Mouse (Mus musculus): Measurements from ENCODE around the gene Pim1. TPM values are rescaled to one million over a fixed set of nuclear protein-coding genes. Genes with fewer than 3 reads are reported as not detected.
A peak's percentile ranks its signal among the peaks of the same experiment; 100 is the strongest.

Gene Pim1
- total RNA-seq, 2 experiments from 2014 or later, result 4.2 to 4.5 TPM

GRCm38 (mm10) chr17:29464519-29465140 is 25.9 kb upstream of the Pim1 start:
- DNase-seq (ENCODE audit: low spot score in 2 of 2), result no peak

DNA sequence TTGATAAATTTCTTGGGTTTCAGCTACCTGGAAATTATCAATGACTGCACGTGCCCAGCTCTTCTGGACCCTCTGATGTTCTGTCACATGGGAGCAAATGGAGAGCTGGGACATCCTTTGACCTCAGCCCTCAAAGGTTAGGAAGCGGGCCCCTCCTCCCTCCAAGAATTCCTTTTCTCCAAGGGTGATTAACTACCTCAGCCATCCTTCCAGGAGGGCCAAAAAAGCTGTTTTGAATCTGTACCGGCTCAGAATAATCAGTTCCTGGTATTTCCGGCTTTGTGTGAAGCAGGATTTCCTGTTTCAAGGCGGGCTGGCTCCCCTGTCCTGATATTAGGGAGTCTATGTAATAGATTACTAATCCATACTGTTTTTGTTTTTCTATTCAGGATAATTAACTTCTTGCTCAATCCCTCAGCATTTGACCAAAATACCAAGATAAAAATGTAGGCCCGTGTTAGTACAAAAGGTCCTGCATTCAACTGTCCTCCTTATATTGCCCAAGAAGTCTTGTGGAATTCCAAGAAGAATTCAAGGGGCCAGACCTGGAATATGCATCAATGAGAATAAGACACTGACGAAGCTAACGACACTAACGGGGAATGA is 25.0 kb upstream of the Pim1 start:
- no peak for DNase-seq (ENCODE audit: low spot score in 2 of 2)

DNA sequence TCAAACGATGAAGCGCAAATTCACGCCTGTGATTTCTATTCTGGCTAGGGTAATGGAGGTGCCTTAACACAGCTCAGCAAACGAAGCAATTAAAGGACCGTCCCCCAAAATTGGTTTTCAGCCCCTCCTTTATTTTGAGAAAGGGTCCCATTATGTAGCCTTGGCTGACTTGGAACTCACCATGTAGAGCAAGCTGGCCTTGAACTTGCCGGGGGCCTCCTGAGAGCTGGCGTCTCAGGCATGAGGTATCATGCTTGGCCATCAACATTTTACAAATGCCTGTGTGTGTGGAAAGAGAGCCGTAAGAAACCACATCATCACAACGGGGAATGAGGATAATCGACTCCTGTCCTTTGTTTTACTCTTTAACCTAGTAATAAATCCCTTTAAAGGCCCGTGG is 23.5 kb upstream of the Pim1 start:
- no peak for DNase-seq (ENCODE audit: low spot score in 2 of 2)

- no peak for DNase-seq (ENCODE audit: low spot score in 2 of 2)
Measured at GRCm38 (mm10) chr17:29473466-29473865, 17.1 kb upstream of the Pim1 start.

- no peak for DNase-seq (ENCODE audit: low spot score in 2 of 2)
Measured at GRCm38 (mm10) chr17:29474036-29474435, 16.5 kb upstream of the Pim1 start.

GRCm38 (mm10) chr17:29475142-29475541 is 15.4 kb upstream of the Pim1 start:
- no peak for DNase-seq (ENCODE audit: low spot score in 2 of 2)

- no peak for DNase-seq (ENCODE audit: low spot score in 2 of 2)
Measured at GRCm38 (mm10) chr17:29476461-29476860, 14.1 kb upstream of the Pim1 start.

- DNase-seq (ENCODE audit: low spot score in 2 of 2), result no peak
Measured at GRCm38 (mm10) chr17:29477357-29477756, 13.2 kb upstream of the Pim1 start.

DNA sequence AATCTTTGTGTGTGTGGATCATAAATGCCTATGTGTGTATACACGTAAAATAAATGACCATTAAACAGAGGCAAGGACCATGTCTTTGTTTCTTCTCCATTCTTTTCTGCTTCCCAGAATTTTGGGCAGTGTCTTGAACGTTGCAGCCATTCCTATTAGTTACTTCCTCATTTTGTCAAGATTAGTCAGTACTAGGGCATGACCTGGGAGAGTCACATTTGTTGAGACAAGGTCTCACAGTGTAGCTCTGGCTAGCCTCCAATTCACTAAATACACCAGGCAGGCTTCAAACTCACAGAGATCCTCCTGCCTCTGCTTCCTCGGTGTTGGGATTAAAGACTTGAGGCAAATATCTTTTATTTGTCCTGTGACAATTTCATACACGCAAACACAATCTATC is 12.3 kb upstream of the Pim1 start:
- DNase-seq (ENCODE audit: low spot score in 2 of 2), result no peak

DNA sequence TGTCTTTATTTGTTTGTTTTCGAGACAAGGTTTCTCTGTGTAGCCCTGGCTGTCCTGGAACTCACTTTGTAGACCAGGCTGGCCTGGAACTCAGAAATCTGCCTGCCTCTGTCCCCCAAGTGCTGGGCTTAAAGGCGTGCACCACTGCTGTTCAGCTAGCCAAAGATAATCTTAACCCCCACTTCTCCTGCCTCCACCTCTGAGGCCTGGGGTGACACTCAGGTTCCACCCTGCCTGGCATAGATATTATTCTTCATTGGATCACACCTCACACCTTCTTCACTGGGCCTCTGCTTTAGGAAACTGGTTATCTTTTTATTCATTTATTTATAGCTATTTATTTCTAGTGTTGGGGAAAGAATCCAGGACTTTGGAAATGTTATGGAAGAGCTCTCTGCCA is 10.3 kb upstream of the Pim1 start:
- DNase-seq (ENCODE audit: low spot score in 2 of 2), result no peak

- no peak for DNase-seq (ENCODE audit: low spot score in 2 of 2)
Measured at GRCm38 (mm10) chr17:29482632-29483031, 7.9 kb upstream of the Pim1 start.

DNA sequence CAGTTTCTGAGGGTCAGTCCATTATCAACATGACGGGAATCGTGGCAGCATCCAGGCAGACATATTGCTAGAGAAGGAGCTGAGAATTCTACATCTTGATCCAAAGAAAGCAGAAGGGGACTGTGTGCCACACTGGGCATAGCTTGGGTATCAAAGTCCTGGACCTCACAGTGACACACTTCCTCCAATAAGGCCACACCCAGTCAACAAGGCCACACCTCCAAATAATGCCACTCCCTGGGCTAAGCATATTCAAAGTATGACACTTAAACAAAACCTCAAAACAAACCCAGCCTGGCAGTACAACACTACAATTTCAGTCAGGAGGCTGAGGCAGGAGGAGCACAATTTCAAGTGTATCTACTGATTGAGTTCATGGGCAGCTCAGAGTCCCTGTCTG is 7.3 kb upstream of the Pim1 start:
- DNase-seq (ENCODE audit: low spot score in 2 of 2), result no peak

GRCm38 (mm10) chr17:29484431-29484830 is 6.1 kb upstream of the Pim1 start:
- DNase-seq (ENCODE audit: low spot score in 2 of 2), result no peak

- no peak for DNase-seq (ENCODE audit: low spot score in 2 of 2)
Measured at GRCm38 (mm10) chr17:29485336-29486233, 5.0 kb upstream of the Pim1 start.

- DNase-seq (ENCODE audit: low spot score in 2 of 2), result no peak
Measured at GRCm38 (mm10) chr17:29488257-29488977, 2.1 kb upstream of the Pim1 start.

DNA sequence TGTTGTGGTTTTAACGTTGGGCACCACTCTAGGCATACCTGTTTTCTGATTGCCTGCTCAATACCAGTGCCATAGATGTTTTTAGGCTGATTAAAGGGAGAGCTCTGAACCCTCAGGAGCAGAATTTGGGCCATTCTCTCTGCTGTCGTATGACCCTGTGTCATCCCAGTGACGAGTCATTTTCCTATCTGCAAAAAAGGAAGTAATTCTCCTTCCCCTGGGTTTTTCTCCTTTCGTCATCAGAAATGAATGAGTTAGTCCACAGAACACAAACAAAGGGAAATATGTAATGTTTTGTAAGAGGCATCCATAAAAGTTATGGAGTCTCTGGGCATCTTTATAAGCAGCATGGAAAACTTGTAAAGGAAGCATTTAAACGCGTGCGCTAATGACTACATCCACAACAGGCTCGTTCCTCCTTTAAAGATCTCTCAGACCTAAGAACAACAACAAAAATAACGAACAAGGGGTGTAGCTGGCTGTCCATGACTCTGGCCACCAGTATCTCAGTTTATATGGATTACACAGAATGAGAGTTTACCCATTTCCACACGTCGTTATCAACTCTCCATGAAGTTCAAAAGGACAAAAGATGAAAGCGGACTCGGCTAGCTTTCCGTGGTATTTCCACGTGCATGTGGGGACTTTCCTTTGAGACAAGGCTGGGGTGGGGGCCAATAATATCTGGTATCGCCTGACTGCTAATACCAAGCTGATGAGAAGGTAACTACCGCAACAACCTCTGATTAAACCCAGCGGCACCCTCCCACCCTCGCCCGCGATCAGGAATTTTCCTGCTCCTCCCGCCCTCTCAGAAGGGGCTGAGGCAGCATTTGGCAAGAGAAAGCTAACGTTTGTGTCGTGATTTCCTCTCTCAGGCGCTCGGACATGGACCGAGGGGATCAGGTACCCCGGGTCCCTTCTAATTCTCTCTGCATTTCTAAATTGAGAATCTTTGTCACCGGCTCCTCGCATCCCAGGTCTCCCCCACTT is 1.3 kb upstream of the Pim1 start:
- no peak for DNase-seq (ENCODE audit: low spot score in 2 of 2)

DNA sequence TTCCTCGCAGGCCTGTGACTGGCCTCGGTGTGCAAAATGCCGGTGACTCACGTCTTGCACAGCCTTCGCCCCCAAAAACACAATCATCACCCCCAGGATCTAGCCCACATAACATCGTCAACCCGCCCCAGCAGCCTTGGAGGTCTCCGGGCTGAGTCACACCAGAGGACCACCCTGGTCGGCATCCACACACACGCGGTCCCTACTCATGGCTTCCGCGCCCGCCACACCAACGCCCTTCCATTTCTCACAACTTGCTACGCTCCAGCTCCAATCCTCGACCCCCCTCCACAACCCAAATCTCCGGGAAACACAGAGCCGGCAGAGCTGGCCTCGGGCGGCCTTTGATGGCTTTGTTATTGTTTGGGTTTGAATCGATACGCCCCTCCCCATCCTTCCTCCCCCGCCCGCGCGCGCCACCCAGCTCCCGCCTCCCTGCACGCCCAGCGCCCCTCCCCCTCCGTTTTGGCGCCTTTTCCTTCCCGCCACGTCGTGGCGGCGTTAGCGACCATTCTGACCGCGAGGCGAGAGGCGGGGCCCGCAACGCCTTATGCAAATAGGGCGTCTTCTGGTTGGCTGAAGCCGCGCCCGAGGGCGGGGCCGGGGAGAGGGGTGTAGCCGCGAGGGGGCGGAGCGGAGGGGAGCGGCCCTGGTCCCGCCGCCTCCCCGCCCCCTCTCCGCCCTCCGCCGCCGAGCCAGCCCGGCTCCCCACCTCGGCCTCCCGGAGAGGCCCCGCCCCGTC is 411 bp upstream of the Pim1 start:
- peak; percentile 92 to 96 for DNase-seq (ENCODE audit: low spot score in 2 of 2)

- peak in 1 of 2 experiments; percentile 13 for DNase-seq (ENCODE audit: low spot score in 2 of 2)
Measured at GRCm38 (mm10) chr17:29491591-29492268, 1.2 kb downstream of the Pim1 start.

All from layer of hippocampus, adult 18-20 months (tissue).